Mouse (Mus musculus) cerebellum, postnatal 14 days (tissue): ENCODE measurements around the gene Mical1.

ENCODE experiments used
- DNase-seq, 2 experiments: peaks; one replicate each; pipeline ENCODE4 v3.0.0; 2021; ENCODE audit warnings: mixed read lengths in 2 of 2

Gene Mical1

DNA sequence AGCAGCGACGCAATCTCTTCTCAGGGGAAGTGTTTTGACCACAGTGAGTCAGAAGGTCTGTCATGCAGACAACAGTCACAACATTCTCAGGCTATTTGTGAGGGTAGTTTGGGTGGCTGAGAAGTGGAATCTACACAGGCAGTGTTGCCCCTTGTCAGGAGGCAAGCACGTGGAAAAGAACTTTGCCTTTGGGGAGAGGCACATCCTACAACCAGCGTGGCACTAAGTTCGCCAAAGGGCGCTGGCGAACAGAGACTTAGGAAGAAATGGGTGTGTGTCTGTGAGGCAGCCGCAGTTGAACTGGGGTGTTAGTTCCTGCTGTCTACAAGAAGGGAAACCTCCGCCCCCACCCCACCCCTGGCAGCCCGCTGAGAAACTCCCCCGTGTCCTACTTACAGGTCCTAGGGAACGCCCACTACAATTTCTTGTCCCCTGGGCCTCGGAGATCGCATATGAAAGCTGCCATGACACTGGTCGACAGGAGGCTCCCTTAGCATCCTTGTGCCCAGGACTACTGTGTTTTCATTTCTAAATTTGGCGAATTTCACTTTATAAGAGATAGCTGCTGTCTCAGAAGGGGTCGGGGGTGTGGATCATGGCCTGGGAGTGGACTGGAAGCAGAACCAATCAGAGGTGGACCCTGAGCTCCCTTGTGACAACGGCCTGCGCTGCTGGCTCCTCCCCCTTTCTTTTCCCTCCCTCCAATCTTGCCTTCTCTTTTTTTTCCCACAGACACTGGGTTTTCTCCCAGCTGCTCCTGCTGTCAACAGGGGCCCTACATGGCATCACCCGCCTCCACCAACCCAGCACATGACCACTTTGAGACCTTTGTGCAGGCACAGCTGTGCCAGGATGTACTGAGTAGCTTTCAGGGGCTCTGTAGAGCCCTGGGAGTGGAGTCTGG, 1.4 kb downstream of the Mical1 start:
- DNase-seq: peak in 1 of 2 experiments; percentile 39

DNA sequence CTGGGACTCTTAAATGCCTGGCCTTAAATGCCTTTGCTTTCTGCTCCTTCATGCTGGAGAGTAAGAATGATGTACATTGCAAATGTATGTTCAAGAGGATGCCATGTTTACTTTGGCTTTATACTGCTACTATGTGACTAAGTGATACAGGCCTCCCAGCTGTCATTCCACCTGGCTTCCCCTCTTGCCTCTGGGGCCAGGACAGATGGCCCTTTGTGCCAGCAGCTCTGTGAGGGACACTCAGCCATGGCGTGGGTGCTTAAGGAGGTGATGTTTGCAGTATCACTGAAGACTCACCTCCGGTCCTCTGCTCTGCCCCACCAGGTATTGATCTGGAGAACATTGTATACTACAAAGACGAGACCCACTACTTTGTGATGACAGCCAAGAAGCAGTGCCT, 3.8 kb downstream of the Mical1 start:
- DNase-seq: no peak

DNA sequence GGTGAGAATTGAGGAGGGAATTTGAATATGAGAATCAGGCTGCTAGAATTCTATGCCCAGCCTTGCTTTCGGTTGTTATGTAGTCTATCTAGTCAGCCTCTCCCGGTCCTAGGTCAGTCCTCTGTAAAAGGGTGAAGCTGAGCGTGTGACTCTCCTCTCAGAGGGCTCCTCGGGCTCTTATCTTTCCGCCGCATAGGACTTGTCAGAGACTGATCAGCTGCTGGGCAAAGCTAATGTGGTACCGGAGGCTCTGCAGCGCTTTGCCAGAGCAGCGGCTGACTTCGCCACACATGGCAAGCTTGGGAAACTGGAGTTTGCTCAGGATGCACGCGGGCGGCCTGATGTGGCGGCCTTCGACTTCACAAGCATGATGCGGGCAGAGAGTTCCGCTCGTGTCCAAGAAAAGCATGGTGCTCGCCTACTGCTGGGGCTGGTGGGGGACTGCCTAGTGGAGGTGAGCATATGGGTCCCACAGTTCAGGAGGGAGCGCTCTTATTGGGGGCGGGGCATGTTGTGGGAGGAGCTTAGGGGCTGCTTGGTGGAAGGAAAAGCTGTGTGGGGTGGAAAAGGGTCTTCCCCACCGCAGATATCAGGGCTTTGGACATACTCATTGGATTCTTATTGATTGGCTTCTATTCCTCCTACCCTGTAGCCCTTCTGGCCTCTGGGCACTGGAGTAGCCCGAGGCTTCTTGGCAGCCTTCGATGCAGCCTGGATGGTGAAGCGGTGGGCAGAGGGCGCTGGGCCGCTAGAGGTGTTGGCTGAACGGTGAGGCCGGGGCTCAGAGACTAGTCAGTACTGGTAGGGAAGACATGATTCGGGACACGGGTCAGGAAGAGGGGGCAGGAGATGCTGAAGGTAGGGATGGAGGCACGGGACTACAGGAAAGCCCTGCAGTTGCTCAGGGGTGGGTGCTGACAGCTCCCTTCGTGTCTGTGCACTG, 5.1 kb downstream of the Mical1 start:
- DNase-seq: peak in 1 of 2 experiments; percentile 12

DNA sequence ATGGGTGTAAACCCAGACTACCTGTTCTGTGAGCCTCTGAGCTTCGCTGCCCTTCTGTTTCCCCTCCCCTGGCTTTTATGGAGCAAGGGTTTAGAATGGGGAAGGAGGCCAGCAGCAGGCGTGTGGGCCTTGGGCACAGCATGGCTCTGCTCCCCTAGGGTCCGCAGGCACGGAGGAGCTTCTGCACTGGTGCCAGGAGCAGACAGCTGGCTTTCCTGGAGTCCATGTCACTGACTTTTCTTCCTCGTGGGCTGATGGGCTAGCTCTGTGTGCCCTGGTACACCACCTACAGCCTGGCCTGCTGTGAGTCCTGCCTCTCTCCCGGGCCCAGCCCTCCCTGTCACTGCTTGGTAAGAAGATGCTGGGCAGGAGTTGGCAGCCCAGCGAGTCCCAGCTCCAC, 6.3 kb downstream of the Mical1 start:
- DNase-seq: peak in 1 of 2 experiments; percentile 21

DNA sequence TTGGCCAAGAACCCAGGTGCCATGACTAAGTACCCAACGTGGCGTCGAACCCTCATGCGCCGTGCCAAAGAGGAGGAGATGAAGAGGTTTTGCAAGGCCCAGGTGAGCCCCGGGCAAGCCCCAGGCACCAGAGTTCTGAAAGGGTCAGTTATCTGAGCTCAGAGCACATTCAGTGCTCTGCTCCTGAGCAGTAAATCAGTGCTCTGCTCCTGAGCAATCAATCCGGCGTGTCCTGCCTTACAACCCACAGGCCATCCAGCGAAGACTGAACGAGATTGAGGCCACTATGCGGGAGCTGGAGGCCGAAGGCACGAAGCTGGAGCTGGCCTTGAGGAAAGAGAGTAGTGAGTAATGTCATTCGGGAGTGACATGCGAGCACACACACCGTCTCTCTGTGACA, 9.7 kb downstream of the Mical1 start:
- DNase-seq: no peak

DNA sequence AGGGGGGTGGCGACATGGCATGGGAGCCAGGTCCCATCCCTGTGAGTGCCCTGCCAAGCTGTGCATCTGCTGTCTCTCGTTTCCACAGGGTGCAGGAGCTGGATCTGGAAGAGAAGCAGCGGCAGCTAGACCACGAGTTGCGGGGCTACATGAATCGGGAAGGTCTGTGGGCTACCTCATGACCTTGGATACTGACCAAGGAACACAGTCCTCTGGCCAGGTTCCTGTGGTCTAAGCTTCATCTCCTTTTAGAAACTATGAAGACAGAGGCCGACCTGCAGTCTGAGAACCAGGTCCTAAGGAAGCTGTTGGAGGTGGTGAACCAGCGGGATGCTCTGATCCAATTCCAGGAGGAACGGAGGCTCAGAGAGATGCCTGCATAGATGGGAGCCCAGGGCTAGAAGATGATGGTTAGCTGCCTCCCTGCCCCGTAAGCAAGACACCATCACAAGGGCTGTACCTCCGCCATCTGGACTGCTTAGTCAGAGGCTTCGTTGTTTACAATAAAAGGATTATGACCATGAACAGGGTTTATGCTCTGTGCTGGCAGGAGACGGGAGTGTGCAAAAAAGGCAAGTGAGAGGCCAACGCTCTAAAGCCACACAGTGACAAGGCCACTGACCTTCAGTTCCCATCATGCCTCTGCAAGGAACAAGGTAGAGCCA, 10.5 kb downstream of the Mical1 start:
- peak in 1 of 2 experiments; percentile 11 for DNase-seq

DNA sequence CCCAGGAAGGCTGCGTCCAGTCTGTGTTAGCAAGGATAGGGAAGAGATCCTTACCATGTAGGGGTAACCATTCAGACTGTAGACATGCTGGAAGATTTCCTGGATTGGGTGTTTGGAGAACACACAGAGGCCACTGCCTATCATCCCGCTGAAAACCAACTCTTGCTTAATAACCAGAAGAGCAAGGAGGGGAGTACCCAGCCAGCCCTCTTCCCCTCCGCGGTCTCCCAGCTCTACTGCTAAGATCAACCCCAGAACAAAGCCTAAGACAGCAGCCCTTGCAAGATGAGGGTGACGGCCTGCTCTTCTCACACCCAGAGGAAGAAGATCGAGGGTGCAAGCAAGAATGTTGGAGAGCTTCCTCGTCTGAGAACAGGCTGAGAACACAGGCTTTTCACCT, 12.8 kb downstream of the Mical1 start:
- DNase-seq: no peak

DNA sequence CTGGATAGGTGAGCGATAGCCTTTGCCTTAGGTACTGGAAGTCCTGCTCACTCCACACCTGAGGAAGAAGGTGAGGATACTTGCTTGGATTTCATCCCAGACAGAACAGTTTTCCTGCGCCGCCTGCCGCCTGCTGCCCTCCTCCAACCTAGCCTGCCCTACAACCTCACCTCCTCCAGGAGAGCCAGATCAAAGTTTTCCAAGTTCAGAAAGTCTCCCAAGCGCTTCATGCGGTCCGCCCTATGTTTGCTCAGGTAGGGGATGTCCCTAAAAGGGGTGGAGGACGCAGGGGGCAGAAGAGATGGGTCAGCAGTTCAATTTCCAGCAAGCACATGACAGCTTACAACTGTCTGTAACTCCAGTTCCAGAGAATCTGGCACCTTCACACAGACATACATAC, 13.2 kb downstream of the Mical1 start:
- no peak for DNase-seq

DNA sequence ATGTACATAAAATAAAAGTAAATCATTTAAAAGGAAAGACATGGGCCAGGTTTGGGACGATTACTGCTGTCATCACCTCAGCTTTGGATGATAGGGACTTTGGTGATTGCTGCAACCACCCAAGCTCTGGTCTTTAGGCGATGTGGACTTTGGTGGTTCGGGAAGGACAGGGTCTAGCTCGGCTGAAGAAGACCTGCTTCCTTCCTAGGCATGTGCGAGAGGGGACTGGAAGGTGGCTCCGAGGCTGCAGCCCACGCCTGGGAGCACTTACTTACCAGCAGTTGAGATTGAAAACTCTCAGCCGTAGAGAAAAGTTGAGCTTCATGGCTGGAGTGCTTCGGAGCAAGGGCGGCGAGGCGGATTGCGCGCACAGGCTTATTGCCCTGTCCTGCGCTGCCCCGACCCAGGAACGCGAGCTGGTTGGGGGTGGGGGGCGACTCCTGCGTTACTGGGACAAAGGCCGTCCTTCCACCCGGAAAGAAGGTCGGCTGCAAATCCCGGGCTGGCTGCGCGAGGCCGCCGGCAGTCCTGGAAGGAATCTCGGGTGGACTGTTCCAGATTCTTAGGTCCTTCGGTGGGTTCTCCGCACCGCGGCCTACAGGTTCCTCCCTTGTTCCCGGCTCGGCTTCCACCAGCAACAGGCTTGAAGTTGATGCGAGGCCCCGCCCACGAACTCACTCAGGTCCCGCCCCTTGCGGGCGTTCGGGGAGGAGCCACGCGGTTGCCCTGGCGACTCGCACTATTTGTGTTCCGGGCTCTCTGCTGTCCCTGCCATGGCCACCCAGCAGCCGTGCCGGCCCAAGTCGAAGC, 13.8 kb downstream of the Mical1 start, which contains the start of the genes Smpd2 and Ppil6:
TSS of gene Smpd2 (minus strand) at position 662 of the 810 bp plus-strand sequence.
TSS of gene Ppil6 (plus strand) at position 732 of the 810 bp plus-strand sequence.
- peak; percentile 92 to 94 for DNase-seq

DNA sequence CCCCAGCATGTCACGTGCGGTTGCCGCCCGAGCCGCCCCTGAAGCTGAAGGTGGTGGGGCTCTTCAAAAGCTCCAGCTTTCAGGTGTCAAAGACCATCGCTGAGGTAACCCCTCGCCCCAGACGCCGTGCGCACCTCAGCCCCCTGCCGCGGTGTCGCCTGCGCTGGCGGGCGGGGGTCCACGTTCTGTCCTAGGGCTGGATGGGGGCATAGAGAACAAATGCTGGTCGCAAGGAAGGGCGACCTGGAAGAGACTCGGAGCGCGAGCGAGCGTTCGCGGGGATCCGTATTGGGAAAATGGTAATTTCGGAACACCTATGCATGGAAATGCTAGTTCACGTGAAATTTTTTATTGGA, 14.4 kb downstream of the Mical1 start:
- no peak for DNase-seq

DNA sequence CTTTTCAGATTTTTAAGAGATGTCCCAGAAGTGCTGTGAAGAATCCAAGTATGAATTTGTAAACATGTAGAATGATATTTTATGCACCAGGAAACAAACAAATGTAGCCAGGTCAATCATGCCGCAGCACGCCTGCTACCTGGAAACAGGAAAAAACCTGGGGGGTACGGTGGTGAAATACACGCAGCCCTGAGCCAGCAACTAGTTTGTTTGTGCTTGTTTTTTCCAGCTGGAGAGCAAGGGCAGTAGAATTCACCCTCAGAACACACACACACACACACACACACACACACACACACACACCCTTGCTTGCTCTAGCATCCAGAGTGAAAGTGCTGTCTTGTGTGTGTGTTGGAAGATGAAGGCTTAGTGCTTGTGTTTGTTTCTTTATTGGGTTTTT, 15.0 kb downstream of the Mical1 start:
- DNase-seq: peak in 1 of 2 experiments; percentile 14

DNA sequence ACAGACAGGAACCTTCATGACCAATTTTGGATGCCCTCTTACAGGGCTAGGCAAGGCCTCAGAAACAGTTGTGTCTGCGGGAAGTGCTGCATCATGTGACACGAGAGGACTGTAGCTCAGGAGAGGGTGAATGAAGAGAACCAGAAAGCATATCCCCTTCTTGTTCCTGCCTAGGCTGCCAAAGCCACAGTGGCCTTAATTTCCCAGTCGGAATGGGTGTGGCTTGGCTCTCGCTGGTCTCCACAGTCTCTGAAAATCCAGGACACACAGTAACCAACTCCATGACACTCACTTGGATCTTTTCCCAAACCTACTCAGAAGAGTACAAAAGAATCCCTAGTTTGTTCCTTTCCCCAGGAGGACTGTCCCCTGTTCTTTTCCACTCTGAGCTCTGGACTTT, 24.8 kb downstream of the Mical1 start:
- DNase-seq: peak in 1 of 2 experiments; percentile 18

DNA sequence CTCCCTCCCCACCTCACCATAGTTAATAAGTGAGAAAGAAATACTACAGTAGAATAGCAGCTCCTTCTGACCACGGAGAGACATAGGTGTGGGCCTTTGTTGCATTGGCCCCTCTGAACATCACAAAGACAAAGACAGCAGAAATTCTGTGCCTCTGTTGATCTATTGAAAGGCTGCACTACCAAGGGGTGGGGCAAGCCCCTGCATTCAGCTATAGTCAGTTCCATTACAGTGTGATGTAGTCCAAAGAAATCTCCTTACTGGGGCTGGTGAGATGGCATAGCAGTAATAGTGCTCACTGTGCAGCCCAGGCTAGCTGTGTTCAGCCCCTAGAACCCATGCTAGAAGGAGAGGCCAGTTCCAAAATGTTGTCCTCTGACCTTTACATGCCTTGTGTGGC, 28.9 kb downstream of the Mical1 start:
- DNase-seq: no peak

DNA sequence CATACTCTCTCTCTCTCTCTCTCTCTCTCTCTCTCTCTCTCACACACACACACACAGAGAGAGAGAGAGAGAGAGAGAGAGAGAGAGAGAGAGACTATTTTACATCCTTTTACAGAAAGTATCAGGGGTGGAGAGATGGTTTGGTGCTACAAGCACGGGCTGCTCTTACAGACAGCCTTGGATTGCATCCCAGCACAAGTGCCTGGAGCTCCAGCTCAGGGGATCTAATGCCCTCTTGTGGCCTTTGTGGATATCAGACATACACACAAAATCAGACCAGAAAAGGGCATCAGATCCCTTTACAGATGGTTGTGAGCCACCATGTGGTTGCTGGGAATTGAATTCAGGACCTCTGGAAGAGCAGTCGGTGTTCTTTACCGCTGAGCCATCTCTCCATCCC, 29.3 kb downstream of the Mical1 start:
- peak; percentile 87 for DNase-seq

DNA sequence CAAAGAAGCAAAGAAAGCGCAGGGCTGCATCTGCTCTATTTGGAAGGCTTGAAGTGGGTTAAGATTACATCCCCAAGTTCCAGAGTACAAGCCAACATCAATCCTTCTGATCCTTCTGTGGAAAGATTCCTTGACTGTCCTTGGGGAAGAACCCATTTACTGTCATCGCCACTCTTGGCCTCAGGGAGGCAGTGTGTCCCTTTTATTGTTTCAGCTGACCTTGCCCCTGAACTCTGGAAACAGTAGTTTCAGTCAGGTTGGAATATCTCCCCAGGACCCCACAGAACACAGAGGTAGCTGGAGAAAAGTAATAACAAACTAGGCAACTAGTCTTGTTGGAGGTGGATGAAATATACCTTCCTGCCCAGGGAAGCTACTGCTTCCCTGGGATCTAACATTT, 33.0 kb downstream of the Mical1 start:
- DNase-seq: peak in 1 of 2 experiments; percentile 48

DNA sequence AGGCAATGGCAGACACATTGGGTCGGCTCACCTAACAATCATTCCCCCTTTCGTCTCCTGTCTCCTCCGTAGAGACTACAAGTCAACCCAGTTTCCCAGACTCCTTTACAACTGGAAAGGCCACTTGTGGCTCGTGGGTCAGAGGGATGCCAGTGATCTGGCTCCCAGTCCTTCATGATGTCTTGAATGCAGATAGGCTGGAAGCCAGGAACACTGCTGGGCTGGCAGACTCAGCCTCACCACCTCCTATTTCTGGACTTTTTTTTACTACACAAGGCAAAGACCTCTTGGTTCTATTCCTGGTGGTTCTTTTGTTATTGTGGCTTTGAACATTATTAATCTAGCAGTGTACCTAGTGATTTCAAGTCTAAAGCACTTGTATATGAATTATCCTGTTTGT, 38.2 kb downstream of the Mical1 start:
- no peak for DNase-seq

DNA sequence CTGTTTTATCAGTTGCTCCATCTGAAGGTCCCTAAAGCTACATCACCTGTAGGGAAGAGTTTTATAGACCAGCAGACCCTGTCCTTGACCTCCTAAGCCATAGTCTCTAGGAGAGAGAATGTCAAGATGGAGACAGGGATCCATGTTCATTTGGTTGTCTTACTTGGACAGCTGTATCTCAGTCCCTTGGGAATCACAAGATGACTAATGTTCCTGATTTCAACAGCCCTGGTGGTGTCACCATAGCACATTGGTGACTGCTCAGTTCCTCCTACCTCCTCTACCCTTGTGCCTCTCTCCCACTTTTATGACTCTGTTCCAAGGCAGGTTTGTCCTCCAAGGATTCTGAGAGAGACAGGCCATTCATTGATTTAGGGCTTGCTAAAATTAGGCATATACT, 38.8 kb downstream of the Mical1 start:
- DNase-seq: no peak

DNA sequence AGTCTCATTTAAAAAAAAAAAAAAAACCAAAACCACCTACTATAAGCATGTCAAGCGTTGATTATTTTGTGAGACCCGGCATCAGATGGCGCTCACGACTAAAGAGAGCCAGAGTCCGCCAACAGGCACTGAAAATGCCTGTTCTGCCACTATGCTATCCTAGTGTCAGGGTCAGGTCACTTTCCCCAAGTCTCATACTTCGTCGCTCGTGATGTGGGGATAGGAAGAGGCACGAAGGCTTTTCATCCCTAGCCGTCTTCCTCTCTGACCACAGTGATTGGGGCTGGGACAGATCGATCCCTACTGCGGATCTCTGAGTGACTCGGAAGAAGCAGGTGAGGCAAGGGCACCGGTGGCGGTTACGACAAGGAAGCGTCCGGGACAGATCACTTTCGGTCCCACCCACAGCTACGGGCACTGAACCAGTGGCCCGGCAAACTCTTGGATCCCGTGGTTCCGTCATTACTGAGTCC, 42.4 kb downstream of the Mical1 start:
- peak; percentile 80 to 83 for DNase-seq

DNA sequence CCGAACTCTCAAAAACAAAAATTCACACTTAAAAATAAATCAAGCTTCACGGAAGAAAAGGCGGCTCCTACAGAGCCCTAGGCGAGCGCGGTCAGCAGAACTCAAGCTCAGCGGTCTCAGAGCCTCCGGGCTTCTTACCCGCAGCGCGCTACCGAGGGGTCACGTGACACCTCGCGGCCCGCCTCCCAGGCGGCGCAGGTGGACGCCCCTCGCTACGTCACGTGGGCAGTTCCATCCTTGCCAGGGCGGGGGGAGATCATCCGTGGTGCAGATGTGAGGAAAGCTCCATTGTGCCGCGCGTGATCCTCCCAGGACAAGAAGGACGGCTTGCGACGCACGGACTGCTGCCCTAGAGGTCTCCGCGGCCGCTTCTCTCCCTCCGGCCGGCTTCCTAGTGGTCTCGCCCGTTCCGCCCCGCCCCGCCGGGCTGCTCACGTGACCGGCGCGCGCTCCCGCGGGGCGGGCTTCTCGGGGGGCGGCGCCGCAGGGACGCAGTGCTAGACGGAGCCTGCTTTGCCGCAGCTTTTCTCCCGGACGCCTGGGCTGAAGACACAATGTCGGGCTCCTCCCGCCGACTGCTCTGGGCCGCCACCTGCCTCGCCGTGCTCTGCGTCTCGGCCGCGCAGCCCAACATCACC, 43.0 kb downstream of the Mical1 start, which contains the start of gene Cd164:
TSS of gene Cd164 (plus strand) at position 434 of the 638 bp plus-strand sequence.
- DNase-seq: peak; percentile 96

DNA sequence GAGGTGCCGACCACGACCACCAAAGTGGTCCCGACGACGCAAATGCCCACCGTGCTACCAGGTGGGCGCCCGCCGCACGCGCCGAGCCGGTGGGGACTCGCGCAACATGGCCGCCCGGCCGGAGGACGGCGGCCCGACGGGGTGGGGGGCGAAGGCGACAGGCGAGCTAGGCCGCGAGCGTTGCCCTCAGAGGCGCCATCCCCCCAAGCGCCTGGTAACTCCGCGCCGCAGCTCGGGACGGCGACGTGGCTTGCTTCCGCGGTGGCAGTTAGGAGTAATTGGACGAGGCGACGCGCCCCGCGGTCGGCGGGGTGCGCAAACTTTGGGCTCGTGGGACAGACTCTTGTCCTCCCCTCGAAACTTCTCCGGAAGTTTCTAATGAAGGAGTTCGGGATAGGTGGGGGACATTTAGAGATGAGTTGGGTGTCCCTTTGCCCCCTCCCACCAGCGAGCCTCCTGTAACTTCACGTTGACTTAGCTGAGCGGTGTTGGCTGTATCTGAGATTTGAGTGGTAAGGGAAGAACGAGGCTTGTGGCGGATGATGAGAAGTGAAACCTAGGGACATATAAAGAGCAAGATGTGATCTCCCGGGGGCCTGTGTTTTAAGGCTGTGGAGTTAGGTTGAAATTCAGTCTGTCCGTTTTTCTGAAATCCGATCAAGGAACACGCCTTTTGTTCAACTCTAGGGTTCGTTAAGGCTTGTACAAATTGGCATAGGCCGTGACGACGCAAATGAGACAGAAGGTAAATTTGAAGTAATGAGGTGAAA, 43.7 kb downstream of the Mical1 start:
- DNase-seq: peak; percentile 67 to 71

DNA sequence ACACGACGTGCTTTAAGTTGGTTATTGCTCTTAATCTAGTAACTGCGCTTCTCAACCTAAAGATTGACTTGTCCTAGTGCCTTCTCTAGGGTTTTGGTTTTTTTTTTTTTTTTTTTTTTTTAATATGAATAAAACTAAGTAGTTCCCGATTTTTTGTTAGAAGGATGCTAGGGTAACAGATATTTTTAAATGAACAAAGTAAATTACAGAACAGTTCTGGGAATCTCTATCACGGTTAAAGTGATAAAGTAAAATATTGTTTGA, 44.2 kb downstream of the Mical1 start:
- no peak for DNase-seq
